Mouse (Mus musculus) liver, embryonic 14 days (tissue): Measurements from ENCODE around the gene Fam3a. TPM values are rescaled to one million over a fixed set of nuclear protein-coding genes. Genes with fewer than 3 reads are reported as not detected.

ENCODE experiments used
- polyA plus RNA-seq: library from polyadenylated mRNA; depleted of rRNA; stranded (reverse); fragments of >200 nt; gene quantifications from 2 replicates; pipeline ENCODE4 v1.2.3, GENCODE M21; 2012; rRNA removed

Gene Fam3a
- polyA plus RNA-seq: 5.9 and 7.1 TPM in 2 replicates

GRCm38 (mm10) chrX:74392535-74393443 is at the start of gene Fam3a, which contains the start of gene Ikbkg:
Gene Fam3a (minus strand): TSS chrX:74393272.
Gene Ikbkg (plus strand): TSS chrX:74393290.

DNA sequence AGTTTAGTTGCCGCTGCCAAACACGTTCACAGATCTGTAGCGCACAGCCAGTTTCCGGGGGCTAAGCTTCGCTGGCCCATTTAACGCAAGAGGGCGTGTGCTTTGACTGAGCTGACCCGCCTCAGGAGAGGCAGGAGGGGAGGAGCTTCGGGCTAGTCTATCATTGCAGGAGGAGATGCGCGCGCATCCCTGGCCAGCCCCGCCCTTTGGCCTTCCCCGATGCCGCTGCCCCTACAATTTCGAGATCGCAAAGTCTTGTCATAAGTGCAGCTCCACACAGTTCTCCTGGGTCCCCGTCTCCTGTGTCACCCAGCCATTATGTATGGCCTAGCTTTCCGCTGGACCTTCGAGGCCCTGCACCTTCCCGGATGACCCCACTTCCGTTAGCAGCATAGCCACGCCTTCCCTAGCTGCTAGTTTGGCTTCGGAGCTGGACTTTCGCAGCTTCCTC is 35.8 kb upstream of the Fam3a start, which contains the start of gene G6pdx:
Gene G6pdx (minus strand): TSS at position 369 of the 451 bp plus-strand sequence.

GRCm38 (mm10) chrX:74372888-74373549 is 20.1 kb downstream of the Fam3a start, which contains the start of the genes Ubl4a and Slc10a3:
Gene Ubl4a (minus strand): TSS chrX:74373218.
Gene Slc10a3 (minus strand): TSS chrX:74373349.

GRCm38 (mm10) chrX:74353467-74353770 is 39.7 kb downstream of the Fam3a start, which contains the start of gene Lage3:
Gene Lage3 (minus strand): TSS chrX:74353618.

Other genes with a start within 250 kb of the Fam3a start
- not detected in 2 replicates for gene Tex28, start 225.4 kb downstream of the Fam3a start, polyA plus RNA-seq
- gene Tktl1, start 216.0 kb downstream of the Fam3a start, polyA plus RNA-seq: not detected in 2 replicates
- 62.6 and 67.5 TPM in 2 replicates for gene Flna, start 143.5 kb downstream of the Fam3a start, polyA plus RNA-seq
- gene Emd, start 138.6 kb downstream of the Fam3a start, polyA plus RNA-seq: 24.7 and 30.3 TPM in 2 replicates
- 1,179 and 1,434 TPM in 2 replicates for gene Rpl10, start 122.5 kb downstream of the Fam3a start, polyA plus RNA-seq
- gene Taz, start 111.4 kb downstream of the Fam3a start, polyA plus RNA-seq: 18.0 and 20.9 TPM in 2 replicates
- 21.8 and 24.2 TPM in 2 replicates for gene Dnase1l1, start 110.9 kb downstream of the Fam3a start, polyA plus RNA-seq
- 58.9 and 70.1 TPM in 2 replicates for gene Atp6ap1, start 96.2 kb downstream of the Fam3a start, polyA plus RNA-seq
- 101 and 102 TPM in 2 replicates for gene Gdi1, start 88.3 kb downstream of the Fam3a start, polyA plus RNA-seq
- gene Fam50a, start 80.2 kb downstream of the Fam3a start, polyA plus RNA-seq: 22.3 and 24.1 TPM in 2 replicates
- 2.8 and 2.9 TPM in 2 replicates for gene Plxna3, start 64.2 kb downstream of the Fam3a start, polyA plus RNA-seq
- gene Lage3, start 39.7 kb downstream of the Fam3a start, polyA plus RNA-seq: 43.3 and 50.5 TPM in 2 replicates
- gene Ubl4a, start 20.1 kb downstream of the Fam3a start, polyA plus RNA-seq: 18.2 and 19.7 TPM in 2 replicates
- 3.6 and 4.8 TPM in 2 replicates for gene Slc10a3, start 19.9 kb downstream of the Fam3a start, polyA plus RNA-seq
- 12.9 and 13.4 TPM in 2 replicates for gene Ikbkg, start within 50 bp of the Fam3a start, polyA plus RNA-seq
- 22.1 and 30.4 TPM in 2 replicates for gene G6pdx, start 35.9 kb upstream of the Fam3a start, polyA plus RNA-seq
- not detected in 2 replicates for gene Gm6880, start 88.1 kb upstream of the Fam3a start, polyA plus RNA-seq
- gene Olfr1326-ps1, start 181.6 kb upstream of the Fam3a start, polyA plus RNA-seq: not detected in 2 replicates
- gene Olfr1325, start 199.4 kb upstream of the Fam3a start, polyA plus RNA-seq: not detected in 2 replicates